Mouse (Mus musculus) urinary bladder, adult 2 months (tissue): ENCODE results near the gene Grrp1. TPM values are rescaled to one million over a fixed set of nuclear protein-coding genes. Genes with fewer than 3 reads are reported as not detected.

Experiments used
- DNase-seq: peaks from one replicate; pipeline ENCODE4 v3.0.0; 2022; ENCODE audit warnings: low spot score
- polyA plus RNA-seq: library from polyadenylated mRNA; depleted of rRNA; stranded (reverse); fragments of >200 nt; gene quantifications from 2 replicates; pipeline ENCODE4 v1.2.3, GENCODE M21; 2012; rRNA removed

The Grrp1 gene
- polyA plus RNA-seq, 1 experiment, result 13.7 TPM

GRCm38 (mm10) chr4:134243516-134244250, 10.2 kb downstream of the Grrp1 start, which contains the start of gene E130218I03Rik:
Gene E130218I03Rik, plus strand, starts transcription at chr4:134243662.
- DNase-seq, result no peak

- DNase-seq, result no peak
Observed at GRCm38 (mm10) chr4:134238686-134239085, 15.2 kb downstream of the Grrp1 start.

GRCm38 (mm10) chr4:134238279-134238651, 15.6 kb downstream of the Grrp1 start, which contains the start of gene Cnksr1:
Gene Cnksr1, minus strand, starts transcription at chr4:134238399.
- DNase-seq, result peak; percentile 77

GRCm38 (mm10) chr4:134237582-134238278, 16.2 kb downstream of the Grrp1 start:
- DNase-seq, result no peak

- no peak for DNase-seq
Observed at GRCm38 (mm10) chr4:134234876-134235275, 19.0 kb downstream of the Grrp1 start.

GRCm38 (mm10) chr4:134230431-134230830, 23.5 kb downstream of the Grrp1 start:
- no peak for DNase-seq

- no peak for DNase-seq
Observed at GRCm38 (mm10) chr4:134227194-134227593, 26.7 kb downstream of the Grrp1 start, which contains the start of gene Catsper4. Gene Catsper4, minus strand, starts transcription at chr4:134227383.

- DNase-seq, result no peak
Observed at GRCm38 (mm10) chr4:134222793-134223600, 30.9 kb downstream of the Grrp1 start.

- DNase-seq, result no peak
Observed at GRCm38 (mm10) chr4:134206488-134207053, 47.3 kb downstream of the Grrp1 start.

GRCm38 (mm10) chr4:134203340-134203896, 50.5 kb downstream of the Grrp1 start:
- DNase-seq, result no peak

- no peak for DNase-seq
Observed at GRCm38 (mm10) chr4:134202904-134203303, 51.0 kb downstream of the Grrp1 start, which contains the start of gene Gm7534. Gene Gm7534, minus strand, starts transcription at chr4:134203004.

Other genes with a start within 250 kb of the Grrp1 start
- not detected in 2 replicates for gene Lin28a, start 235.3 kb downstream of the Grrp1 start, polyA plus RNA-seq
- gene Zfp683, start 200.3 kb downstream of the Grrp1 start, polyA plus RNA-seq, result 0.37 and 0.44 TPM in 2 replicates
- gene Crybg2, start 193.3 kb downstream of the Grrp1 start, polyA plus RNA-seq, result 11.8 and 17.7 TPM in 2 replicates
- gene Cd52, start 159.0 kb downstream of the Grrp1 start, polyA plus RNA-seq, result 31.3 and 32.6 TPM in 2 replicates
- gene Ubxn11, start 151.5 kb downstream of the Grrp1 start, polyA plus RNA-seq, result 4.1 and 4.2 TPM in 2 replicates
- gene Sh3bgrl3, start 125.3 kb downstream of the Grrp1 start, polyA plus RNA-seq, result 337 and 349 TPM in 2 replicates
- gene Cep85, start 67.0 kb downstream of the Grrp1 start, polyA plus RNA-seq, result 22.9 and 23.6 TPM in 2 replicates
- gene Gm7534, start 51.1 kb downstream of the Grrp1 start, polyA plus RNA-seq, result not detected in 2 replicates
- gene Catsper4, start 26.7 kb downstream of the Grrp1 start, polyA plus RNA-seq, result 0.50 and 1.0 TPM in 2 replicates
- 11.5 and 13.1 TPM in 2 replicates for gene Cnksr1, start 15.7 kb downstream of the Grrp1 start, polyA plus RNA-seq
- not detected in 2 replicates for gene E130218I03Rik, start 10.4 kb downstream of the Grrp1 start, polyA plus RNA-seq
- 8.9 and 11.0 TPM in 2 replicates for gene Zfp593, start 8.5 kb downstream of the Grrp1 start, polyA plus RNA-seq
- gene Gm30191, start 7.2 kb downstream of the Grrp1 start, polyA plus RNA-seq, result not detected in 2 replicates
- gene Pdik1l, start 33.8 kb upstream of the Grrp1 start, polyA plus RNA-seq, result 5.8 and 7.5 TPM in 2 replicates
- gene Trim63, start 61.0 kb upstream of the Grrp1 start, polyA plus RNA-seq, result 0.04 and 0.12 TPM in 2 replicates
- gene Slc30a2, start 89.1 kb upstream of the Grrp1 start, polyA plus RNA-seq, result 0.06 and 0.08 TPM in 2 replicates
- gene Extl1, start 129.7 kb upstream of the Grrp1 start, polyA plus RNA-seq, result 9.8 and 10.9 TPM in 2 replicates
- gene Pafah2, start 142.2 kb upstream of the Grrp1 start, polyA plus RNA-seq, result 37.9 and 39.9 TPM in 2 replicates
- gene Stmn1, start 214.2 kb upstream of the Grrp1 start, polyA plus RNA-seq, result 67.0 and 104 TPM in 2 replicates
- 40.0 and 42.7 TPM in 2 replicates for gene Paqr7, start 242.6 kb upstream of the Grrp1 start, polyA plus RNA-seq